Mouse (Mus musculus) brain, adult 2 months (tissue): Measurements from ENCODE around the gene Churc1.
"Not testable (repeated sequence)": the region's sequence is repeated elsewhere in the genome, so short reads cannot be mapped to it uniquely, and the experiment has no call there.

Experiments
- DNase-seq: peaks from one replicate; pipeline ENCODE4 v3.0.0; 2011; ENCODE audit warnings: low read depth, low spot score

The Churc1 gene

GRCm38 (mm10) chr12:76792540-76792939, 27.2 kb downstream of the Churc1 start:
- DNase-seq, result not testable (repeated sequence)

DNA sequence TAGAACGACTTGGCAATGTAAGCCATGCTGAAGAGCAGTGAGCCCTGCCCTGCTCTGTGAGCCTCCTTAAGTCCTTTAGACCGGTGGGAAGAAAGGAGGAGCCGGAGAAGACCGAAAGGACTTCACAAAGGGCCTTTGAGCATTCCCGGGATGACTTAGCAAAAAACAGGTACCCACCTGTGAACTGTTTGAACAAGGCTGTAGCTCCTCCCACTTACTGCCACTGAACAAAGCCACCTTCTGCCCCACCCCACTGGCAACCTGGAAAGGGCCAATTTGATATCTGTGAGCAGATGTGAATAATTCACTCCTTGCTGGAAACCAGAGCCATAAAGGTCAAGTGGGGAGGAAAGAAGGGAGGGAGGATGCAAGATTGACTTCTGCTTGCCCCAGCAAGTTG, 30.0 kb downstream of the Churc1 start, which contains the start of gene Gpx2:
Gene Gpx2 (minus strand): TSS at position 205 of the 400 bp plus-strand sequence.
- DNase-seq, result no peak

- DNase-seq, result peak; percentile 74
Measured at GRCm38 (mm10) chr12:76796938-76797539, 31.7 kb downstream of the Churc1 start.

- DNase-seq, result no peak
Measured at GRCm38 (mm10) chr12:76798008-76798720, 32.8 kb downstream of the Churc1 start.

DNA sequence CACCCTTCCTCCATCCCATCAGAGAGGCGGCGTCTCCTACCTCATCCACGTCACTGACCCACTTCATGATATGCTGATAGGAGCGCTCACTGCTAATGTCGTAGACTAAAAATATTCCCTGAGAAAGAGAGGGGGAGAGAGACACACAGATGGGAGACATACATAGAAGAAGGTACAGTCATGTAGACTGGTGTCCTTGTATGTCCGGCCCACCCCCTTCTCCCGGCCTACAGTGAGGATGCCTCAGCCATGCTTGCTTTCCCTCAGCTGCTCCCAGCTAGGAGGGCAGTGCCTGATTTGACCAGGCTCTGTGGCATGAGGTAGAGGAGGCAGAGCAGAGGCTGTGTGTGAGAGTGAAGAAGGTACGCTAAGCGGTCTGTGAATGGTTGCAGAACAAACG, 37.7 kb downstream of the Churc1 start:
- DNase-seq, result peak; percentile 71

DNA sequence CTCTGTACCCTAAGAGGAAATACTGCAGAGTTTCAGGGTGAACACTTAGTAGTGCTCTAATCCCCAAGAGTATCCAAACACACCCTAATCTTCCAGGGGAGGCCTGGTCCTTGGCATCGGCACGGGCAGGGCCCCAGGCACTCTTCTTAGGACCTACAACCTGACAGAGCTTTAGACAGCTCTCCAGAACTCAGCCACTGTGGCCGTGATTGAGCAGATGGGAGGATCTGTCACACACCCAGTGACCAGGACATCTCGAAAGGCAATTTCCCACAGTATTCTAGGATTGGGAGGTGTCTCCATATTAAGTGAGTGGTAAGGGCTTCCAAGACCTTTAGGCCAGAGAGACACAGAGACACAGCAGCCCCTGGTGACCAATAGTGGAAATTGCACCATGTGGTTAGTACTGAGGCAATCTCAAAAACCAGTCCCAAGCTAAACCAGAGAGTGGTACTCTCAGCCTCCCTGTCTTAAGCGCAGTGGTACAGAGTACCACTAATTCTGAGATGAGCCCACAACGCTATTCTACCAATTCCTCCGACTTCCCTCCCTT, 38.4 kb downstream of the Churc1 start:
- peak; percentile 88 for DNase-seq

- peak; percentile 99 for DNase-seq
Measured at GRCm38 (mm10) chr12:76805056-76805811, 39.9 kb downstream of the Churc1 start.

DNA sequence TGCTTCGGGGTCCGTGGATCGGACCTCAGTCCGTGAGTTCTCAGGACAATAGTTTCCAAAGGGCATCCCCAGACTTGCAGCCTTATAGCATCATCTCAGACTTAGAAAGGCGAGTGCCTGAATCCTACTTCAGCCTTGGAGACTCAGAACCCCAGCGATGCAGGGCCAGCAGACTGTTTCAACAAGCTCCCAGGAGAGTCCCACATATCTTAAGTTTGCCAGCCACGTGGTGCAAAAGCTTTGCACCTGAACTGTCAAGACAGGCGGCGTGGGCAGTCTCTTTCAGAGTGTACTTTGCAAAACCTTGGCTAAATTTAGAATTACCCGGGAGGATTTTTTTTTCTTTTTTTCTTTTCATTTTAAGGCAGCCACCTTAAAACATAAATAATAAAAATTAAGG, 42.5 kb downstream of the Churc1 start:
- DNase-seq, result peak; percentile 86

- no peak for DNase-seq
Measured at GRCm38 (mm10) chr12:76810491-76810890, 45.2 kb downstream of the Churc1 start.

DNA sequence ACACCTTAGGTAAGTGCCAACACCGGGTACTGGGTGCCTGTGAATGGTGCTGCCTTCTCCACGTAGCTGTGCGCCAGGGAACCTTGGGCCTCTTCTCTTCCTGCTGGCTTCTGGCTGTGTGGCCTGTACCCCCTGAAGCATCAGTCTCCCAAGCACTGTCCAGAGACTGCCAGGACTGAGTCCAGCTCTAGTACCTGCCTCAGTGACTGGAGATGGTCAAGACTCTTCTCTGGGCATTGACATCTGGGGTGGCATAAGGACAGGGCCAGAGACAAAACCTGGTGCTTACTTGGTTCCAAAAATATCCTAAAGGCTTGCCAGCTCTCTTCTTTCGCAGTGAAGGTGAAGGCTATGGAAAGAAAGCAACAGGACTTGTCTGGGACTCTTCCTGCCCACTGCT, 45.7 kb downstream of the Churc1 start:
- DNase-seq, result peak; percentile 87

DNA sequence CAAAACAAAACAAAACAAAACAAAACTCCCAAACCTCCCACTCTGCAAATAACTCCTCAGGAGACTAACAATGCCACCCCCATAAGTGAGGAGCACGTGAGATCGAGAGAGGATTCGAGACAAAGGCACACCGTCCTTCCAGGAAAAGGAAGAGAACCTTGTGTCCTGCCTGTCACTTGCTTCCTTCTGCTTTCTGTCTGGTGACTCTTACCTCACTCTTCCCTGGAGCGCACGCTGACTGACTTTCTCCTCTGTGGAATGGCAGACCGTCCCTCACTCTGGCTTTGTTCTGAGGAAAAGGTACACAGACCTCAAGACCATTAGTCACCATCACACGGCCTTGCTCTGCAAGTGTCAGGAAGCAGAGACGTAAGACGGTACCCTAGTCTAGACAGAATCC, 48.2 kb downstream of the Churc1 start:
- no peak for DNase-seq

DNA sequence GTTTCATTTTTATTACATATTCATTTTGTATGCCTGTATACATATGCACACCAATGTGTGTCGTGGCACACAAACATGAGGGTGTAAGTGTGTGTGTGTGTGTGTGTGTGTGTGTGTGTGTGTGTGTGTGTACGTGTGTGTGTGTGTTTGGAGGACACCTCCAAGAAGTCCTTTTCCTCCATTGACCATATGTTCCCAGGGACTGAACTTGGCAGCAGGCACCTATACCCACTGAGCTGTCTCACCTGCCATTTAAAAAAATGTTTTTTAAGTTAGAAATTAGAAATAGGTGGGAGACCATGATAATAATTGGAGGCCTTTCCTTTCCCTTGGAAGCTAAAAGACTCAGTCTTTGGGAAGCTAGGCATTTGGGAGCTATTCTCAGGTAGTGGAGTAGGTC, 48.8 kb downstream of the Churc1 start:
- peak; percentile 76 for DNase-seq

- DNase-seq, result peak; percentile 56
Measured at GRCm38 (mm10) chr12:76816720-76817119, 51.4 kb downstream of the Churc1 start.

- peak; percentile 90 for DNase-seq
Measured at GRCm38 (mm10) chr12:76817176-76817575, 51.8 kb downstream of the Churc1 start.

GRCm38 (mm10) chr12:76818120-76818519, 52.8 kb downstream of the Churc1 start:
- DNase-seq, result no peak

GRCm38 (mm10) chr12:76818908-76819307, 53.6 kb downstream of the Churc1 start:
- DNase-seq, result peak; percentile 87

- no peak for DNase-seq
Measured at GRCm38 (mm10) chr12:76819816-76820215, 54.5 kb downstream of the Churc1 start.

DNA sequence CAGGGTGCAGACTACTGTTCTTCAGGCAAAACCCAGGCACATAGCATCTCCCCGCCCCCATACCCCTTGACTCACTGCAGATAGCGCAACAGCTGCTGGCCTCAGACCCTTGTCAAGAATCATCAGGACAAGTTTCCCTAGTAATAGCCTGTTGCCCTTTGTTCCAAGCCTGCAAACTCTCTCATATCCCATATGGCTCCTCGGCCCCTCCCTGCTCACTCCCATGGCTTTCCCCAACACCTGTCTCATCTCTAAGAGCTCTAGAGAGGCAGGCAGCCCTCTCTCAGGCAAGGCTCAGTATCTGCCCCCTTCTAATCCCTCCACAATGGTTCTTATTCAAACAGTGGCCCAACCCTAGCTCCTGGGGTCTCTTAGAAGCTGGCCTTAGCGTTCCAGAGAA, 55.3 kb downstream of the Churc1 start:
- DNase-seq, result peak; percentile 74

DNA sequence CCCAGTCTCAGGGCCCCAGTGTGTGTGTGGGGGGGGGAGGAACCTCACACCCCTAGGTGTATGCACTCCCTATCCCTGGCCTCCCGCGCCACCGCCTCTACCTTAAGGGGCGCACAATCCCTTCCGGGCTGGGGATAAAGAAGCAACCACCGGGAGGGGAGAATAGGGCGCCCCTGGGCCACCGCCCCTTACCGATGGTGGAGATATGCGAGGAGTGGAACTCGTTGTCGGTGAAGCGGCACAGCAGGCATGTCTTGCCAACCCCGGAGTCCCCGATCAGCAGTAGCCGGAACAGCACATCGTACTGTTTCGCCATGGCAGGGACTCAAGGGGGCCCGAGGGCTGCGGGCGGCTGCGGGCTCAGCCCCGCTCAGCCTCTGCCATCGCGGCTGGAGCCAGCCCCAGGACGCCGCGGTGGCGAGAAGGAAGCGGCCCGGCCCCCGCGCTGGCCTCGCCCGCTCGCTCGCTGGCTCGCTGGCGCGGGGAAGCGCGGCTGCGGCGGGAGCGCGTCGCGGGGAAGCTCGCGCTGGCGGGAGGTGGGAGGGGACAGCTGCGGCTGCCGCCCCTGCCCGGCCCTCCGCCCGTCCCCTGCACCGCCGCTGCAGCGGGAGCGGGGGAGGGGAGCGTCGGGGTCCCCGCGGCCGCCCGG, 56.8 kb downstream of the Churc1 start:
- peak; percentile 68 for DNase-seq

DNA sequence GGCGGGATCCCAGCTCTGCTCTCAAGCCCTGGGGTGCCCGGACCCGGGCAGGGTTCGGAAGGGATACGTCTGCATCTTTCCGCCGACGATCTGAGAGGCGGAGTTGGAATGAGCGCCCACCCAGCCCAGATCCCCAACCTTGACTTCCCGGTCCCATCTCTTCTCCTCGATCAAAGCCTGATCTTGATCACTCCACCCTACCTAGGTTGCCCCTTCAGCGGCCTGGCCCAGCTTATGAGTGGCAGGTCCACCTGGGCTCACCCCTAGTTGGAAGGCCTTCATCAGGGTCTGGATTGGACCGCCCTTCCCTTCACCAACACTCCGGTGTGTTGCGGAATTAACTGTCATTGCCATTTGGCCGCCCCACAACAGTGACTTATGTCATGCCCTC, 57.3 kb downstream of the Churc1 start, which contains the start of gene Rab15:
Gene Rab15 (minus strand): TSS at position 258 of the 391 bp plus-strand sequence.
- peak; percentile 68 for DNase-seq

GRCm38 (mm10) chr12:76825283-76825682, 59.9 kb downstream of the Churc1 start:
- peak; percentile 64 for DNase-seq

DNA sequence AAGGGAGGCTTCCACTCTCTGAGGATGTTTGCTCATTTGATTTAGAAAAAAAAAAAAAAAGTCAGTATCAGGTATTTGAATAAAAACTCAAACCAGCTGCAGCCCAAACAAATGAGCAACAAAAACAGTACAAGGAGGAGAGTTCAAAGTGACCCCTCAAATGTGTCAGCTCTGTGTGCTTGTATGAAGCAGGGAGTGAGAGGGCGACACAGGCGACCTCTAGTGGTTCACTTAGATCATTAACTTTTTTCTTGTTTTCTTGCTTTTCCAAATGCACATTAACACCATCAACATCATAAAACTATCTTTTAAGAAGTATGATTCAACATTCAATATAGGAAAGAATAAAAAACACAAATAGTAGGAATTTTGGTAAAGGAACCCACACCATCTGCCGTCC, 67.4 kb downstream of the Churc1 start:
- DNase-seq, result peak; percentile 88
